Mouse (Mus musculus): ENCODE measurements around the gene Ddx50. TPM values are rescaled to one million over a fixed set of nuclear protein-coding genes. Genes with fewer than 3 reads are reported as not detected.

Gene Ddx50
- total and polyA plus RNA-seq, 3 experiments = 51.8 to 71.5 TPM; not detected in 1

DNA sequence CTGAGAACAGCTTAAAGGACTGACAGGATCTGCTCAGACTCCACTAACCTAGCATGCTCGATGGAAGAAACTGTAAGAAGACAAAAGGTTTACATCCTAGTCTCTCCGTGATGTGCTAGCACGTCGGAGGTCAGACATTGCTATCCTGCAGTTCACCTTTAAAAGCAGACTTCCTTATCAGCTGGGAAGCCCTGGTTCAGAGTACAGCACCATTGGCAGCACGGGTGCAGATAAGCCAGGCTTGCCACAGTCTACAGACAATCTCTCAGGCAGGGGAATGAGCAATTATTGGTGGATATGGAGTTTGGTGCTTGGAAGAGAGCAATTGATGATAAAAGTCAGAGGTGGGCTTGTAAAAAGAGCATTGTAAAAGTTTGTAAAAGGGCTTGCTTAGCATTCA lies 17.0 kb upstream of the Ddx50 start:
- H3K27me3 ChIP-seq (ENCODE audit: control insufficient read depth in 1 of 2, insufficient read depth in 2 of 2, low read length in 2 of 2) = peaks cover 0 to 8% of the 10 kb centered on the region in 2 experiments; a peak in 3 of 4 replicates
- no peaks in the 10 kb centered on the region for H3K36me3 ChIP-seq (ENCODE audit: control insufficient read depth in 1 of 2, insufficient read depth in 2 of 2, low read length in 2 of 2)
- TF ChIP-seq CHD2 (IDR thresholded peaks at IDR 0.05; ENCODE audit: low read length) (no peak), POLR2AphosphoS5 (IDR thresholded peaks at IDR 0.05; ENCODE audit: borderline replicate concordance, low read depth, low read length) (no peak), EP300 (IDR thresholded peaks at IDR 0.05; ENCODE audit: low read depth in 1 of 2, low read length in 2 of 2) (peak; percentile 47 to 57; a peak in 3 of 4 replicates), MAX (IDR thresholded peaks at IDR 0.05; ENCODE audit: low read length) (no peak), BHLHE40 (IDR thresholded peaks at IDR 0.05; ENCODE audit: borderline replicate concordance, low read depth, low read length) (peak; percentile 14; the same call in 1 of the 2 replicates), UBTF (IDR thresholded peaks at IDR 0.05; ENCODE audit: borderline replicate concordance, insufficient read depth, low read depth, low read length) (no peak), RAD21 (IDR thresholded peaks at IDR 0.05; ENCODE audit: low read depth, low read length) (no peak), SMC3 (IDR thresholded peaks at IDR 0.05; ENCODE audit: low read depth, low read length) (no peak), CHD1 (IDR thresholded peaks at IDR 0.05; ENCODE audit: low read depth, low read length) (no peak), RCOR1 (IDR thresholded peaks at IDR 0.05; ENCODE audit: low read depth, low read length) (peak; percentile 38; the same call in 1 of the 2 replicates), JUND (IDR thresholded peaks at IDR 0.05; ENCODE audit: low read depth, low read length) (no peak), MEF2A (IDR thresholded peaks at IDR 0.05; ENCODE audit: extremely low read depth, insufficient replicate concordance, low read depth, low read length, poor library complexity, severe bottlenecking) (no peak), TCF12 (IDR thresholded peaks at IDR 0.05; ENCODE audit: low read depth, low read length) (peak; percentile 54; the same call in 1 of the 2 replicates), GATA1 (IDR thresholded peaks at IDR 0.05; ENCODE audit: low read depth, low read length) (peak; percentile 83), MYC (IDR thresholded peaks at IDR 0.05; ENCODE audit: low read depth, low read length) (0 out of 2 replicates have a peak, but pooled peaks have one; percentile 32), ZKSCAN1 (IDR thresholded peaks at IDR 0.05; ENCODE audit: low read depth, low read length) (no peak), MAZ (IDR thresholded peaks at IDR 0.05; ENCODE audit: low read depth, low read length) (no peak), HCFC1 (IDR thresholded peaks at IDR 0.05; ENCODE audit: low read depth, low read length) (no peak), MYB (IDR thresholded peaks at IDR 0.05; ENCODE audit: low read depth, low read length) (no peak), MAFK (IDR thresholded peaks at IDR 0.05; ENCODE audit: borderline replicate concordance, low read depth, low read length) (no peak), ETS1 (IDR thresholded peaks at IDR 0.05; ENCODE audit: low read depth, low read length) (0 out of 2 replicates have a peak, but pooled peaks have one; percentile 26), USF2 (IDR thresholded peaks at IDR 0.05; ENCODE audit: borderline replicate concordance in 1 of 2, insufficient read depth in 1 of 2, low read depth in 1 of 2, low read length in 2 of 2) (no peak), SIN3A (IDR thresholded peaks at IDR 0.05; ENCODE audit: low read length) (no peak), E2F4 (IDR thresholded peaks at IDR 0.05; ENCODE audit: borderline replicate concordance, low read depth, low read length) (no peak)
- no peak overlapping the region for H3K4me3 ChIP-seq (ENCODE audit: control insufficient read depth in 1 of 2, insufficient read depth in 1 of 2, low read depth in 2 of 2, low read length in 2 of 2)
- no peaks in the 10 kb centered on the region for H3K9me3 ChIP-seq (replicated peaks; ENCODE audit: insufficient read depth, low read length)
- H3K4me1 ChIP-seq (ENCODE audit: control insufficient read depth in 1 of 2, insufficient read depth in 2 of 2, low read length in 2 of 2) = 0 out of 4 replicates have a peak, but pooled peaks cover 0 to 6% of the 10 kb centered on the region in 2 experiments
- peak; percentile 57 for DNase-seq (ENCODE audit: low read depth, low spot score)
- H3K27ac ChIP-seq (ENCODE audit: control insufficient read depth, low read depth, low read length) = no peak overlapping the region
- H3K79me2 ChIP-seq (ENCODE audit: control insufficient read depth, insufficient read depth, low read length, poor library complexity) = no peaks in the 10 kb centered on the region
- H3K9ac ChIP-seq (ENCODE audit: control insufficient read depth, low read depth, low read length, poor library complexity, severe bottlenecking) = no peak overlapping the region
